Mouse (Mus musculus): ENCODE measurements around the gene Ltb4r2. TPM values are rescaled to one million over a fixed set of nuclear protein-coding genes. Genes with fewer than 3 reads are reported as not detected.

Gene Ltb4r2
- polyA plus RNA-seq, 1 experiment = not detected

DNA sequence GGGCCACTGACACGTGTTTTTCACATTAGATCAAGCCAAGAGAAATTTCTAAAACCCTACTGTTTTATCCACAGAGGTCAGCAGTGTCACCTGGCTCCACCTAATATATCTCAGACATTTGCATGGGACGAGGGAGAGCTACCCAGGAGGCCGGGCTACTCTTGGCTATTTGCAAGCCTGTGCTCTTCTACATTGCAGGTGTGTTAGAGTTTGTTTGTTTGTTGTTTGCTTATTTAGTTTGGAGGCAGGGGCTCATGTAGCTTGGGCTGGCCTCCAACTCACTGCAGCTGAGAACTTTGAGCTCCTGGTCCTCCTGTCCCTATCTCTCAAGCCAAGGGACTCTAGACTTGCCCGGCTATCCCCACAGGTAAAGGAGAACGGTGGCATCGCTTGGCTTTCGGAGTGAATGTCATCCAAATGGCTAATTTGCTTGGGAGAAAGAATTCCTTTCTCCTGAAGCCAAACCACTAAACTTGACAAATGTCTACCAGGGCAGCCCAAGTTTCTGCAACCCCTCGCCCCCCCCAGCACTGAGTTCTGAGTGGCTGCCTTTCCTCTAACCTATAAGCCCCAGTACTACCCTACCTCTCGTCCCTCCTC is 21.2 kb downstream of the Ltb4r2 start:
- H3K4me3 ChIP-seq (ENCODE audit: insufficient read depth, low read depth, low read length) = no peak overlapping the region
- peaks cover 13% of the 10 kb centered on the region for H3K4me1 ChIP-seq (ENCODE audit: control insufficient read depth, insufficient read depth, low read length)
- no peak overlapping the region for H3K27ac ChIP-seq (ENCODE audit: insufficient read depth, low read depth, low read length)
- TF ChIP-seq POLR2A (IDR thresholded peaks at IDR 0.05; ENCODE audit: insufficient read depth, low read depth, low read length) (no peak), CTCF (IDR thresholded peaks at IDR 0.05; ENCODE audit: insufficient read depth, low read depth, low read length) (no peak)
- 60% methylated on average over 9 of the region's 9 CpGs for WGBS

- Histone ChIP-seq H3K4me3 (ENCODE audit: insufficient read depth, low read depth, low read length) (peak overlapping the region; percentile 25; the same call in 1 of the 2 replicates), H3K27ac (ENCODE audit: insufficient read depth, low read depth, low read length) (no peak overlapping the region), H3K4me1 (ENCODE audit: control insufficient read depth, insufficient read depth, low read length) (peaks cover 13% of the 10 kb centered on the region)
- no peak for TF ChIP-seq CTCF (IDR thresholded peaks at IDR 0.05; ENCODE audit: insufficient read depth, low read depth, low read length)
- TF ChIP-seq POLR2A (IDR thresholded peaks at IDR 0.05; ENCODE audit: insufficient read depth, low read depth, low read length) = no peak
- 2% methylated on average over 31 of the region's 31 CpGs for WGBS
Observed at GRCm38 (mm10) chr14:55783171-55783957, 22.1 kb downstream of the Ltb4r2 start.

- WGBS = 10% methylated on average over 13 of the region's 13 CpGs
Observed at GRCm38 (mm10) chr14:55783958-55784235, 22.7 kb downstream of the Ltb4r2 start, which contains the start of gene Adcy4. Adcy4 (minus strand) TSS chr14:55784095.

DNA sequence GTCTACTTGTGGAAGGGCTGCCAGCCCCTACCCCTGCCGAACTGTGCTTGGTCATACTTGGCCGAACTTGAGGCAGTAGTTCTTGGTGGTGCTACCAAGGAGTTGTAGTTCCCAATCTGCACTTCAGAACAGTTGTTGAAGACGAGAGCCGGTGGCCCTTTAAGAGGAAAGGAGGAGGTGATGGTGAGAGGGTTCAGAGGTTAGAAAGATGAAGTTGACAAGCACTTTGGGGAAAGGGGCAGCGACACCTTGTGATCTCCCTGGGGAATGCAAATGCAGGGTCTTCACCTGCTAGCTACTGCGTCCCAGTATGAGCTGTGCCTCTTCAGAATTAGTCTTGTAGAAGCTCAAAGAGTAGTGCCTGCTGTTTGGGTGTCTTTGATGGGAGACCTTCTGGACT is 24.0 kb downstream of the Ltb4r2 start:
- TF ChIP-seq CTCF (IDR thresholded peaks at IDR 0.05; ENCODE audit: insufficient read depth, low read depth, low read length) (no peak), POLR2A (IDR thresholded peaks at IDR 0.05; ENCODE audit: insufficient read depth, low read depth, low read length) (no peak)
- Histone ChIP-seq H3K4me1 (ENCODE audit: control insufficient read depth, insufficient read depth, low read length) (peaks cover 17% of the 10 kb centered on the region), H3K27ac (ENCODE audit: insufficient read depth, low read depth, low read length) (no peak overlapping the region), H3K4me3 (ENCODE audit: insufficient read depth, low read depth, low read length) (no peak overlapping the region)
- WGBS = 38% methylated on average over 6 of the region's 6 CpGs

More at GRCm38 (mm10) chr14:55783958-55784235, 22.7 kb downstream of the Ltb4r2 start, which contains the start of gene Adcy4:
- H3K27ac ChIP-seq (ENCODE audit: insufficient read depth, low read depth, low read length) = no peak within 1 kb of the TSS
- peaks cover 17% of the 10 kb centered on the region for H3K4me1 ChIP-seq (ENCODE audit: control insufficient read depth, insufficient read depth, low read length)
- TF ChIP-seq POLR2A (IDR thresholded peaks at IDR 0.05; ENCODE audit: insufficient read depth, low read depth, low read length) (no peak), CTCF (IDR thresholded peaks at IDR 0.05; ENCODE audit: insufficient read depth, low read depth, low read length) (no peak)
- peak within 1 kb of the TSS; percentile 25; the same call in 1 of the 2 replicates for H3K4me3 ChIP-seq (ENCODE audit: insufficient read depth, low read depth, low read length)

GRCm38 (mm10) chr14:55787731-55788130 is 26.5 kb downstream of the Ltb4r2 start:
- H3K4me1 ChIP-seq (ENCODE audit: control insufficient read depth, insufficient read depth, low read length) = peaks cover 13% of the 10 kb centered on the region
- no peak overlapping the region for H3K4me3 ChIP-seq (ENCODE audit: insufficient read depth, low read depth, low read length)
- TF ChIP-seq CTCF (IDR thresholded peaks at IDR 0.05; ENCODE audit: insufficient read depth, low read depth, low read length) (no peak), POLR2A (IDR thresholded peaks at IDR 0.05; ENCODE audit: insufficient read depth, low read depth, low read length) (no peak)
- WGBS = 58% methylated on average over 11 of the region's 11 CpGs
- H3K27ac ChIP-seq (ENCODE audit: insufficient read depth, low read depth, low read length) = no peak overlapping the region

DNA sequence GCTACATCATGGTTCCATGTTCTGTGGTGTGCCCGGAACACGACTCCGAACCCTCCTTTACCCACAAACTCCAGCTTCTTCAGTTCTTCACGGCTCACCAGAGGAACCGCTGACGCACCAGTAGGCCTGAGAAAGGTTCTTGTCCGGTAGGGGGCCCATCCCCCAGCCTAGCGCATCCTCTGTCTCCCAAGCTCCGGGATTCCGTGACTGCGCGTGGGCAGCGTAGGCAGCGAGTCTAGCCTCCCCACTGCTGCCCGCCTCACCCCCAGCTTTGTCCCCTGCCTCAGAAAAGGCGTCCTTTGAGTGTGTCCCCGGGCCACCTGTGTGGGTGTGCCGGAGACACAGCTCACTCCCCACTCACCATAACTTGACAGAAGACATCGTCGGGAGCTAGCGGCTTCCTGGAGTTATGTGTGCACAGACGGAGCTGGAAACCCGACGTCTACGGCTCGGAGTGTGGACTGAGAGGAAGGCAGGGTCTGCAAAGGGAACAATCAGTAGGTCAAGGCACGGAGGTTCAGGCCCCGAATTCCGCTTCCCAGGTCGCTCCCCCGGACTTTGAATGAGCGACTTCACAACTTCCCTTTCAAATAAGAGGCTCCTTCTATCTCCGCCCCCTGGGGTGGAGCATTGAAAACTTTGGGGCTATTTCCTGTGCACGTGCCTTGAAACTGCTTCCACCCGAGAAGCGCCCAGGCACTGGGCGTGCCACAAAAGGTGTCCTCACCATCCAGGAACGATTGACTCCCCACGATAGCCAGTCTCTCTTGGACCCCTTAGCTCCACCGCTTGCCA is 27.2 kb downstream of the Ltb4r2 start, which contains the start of gene Ripk3:
TSS of gene Ripk3 (minus strand) at position 610 of the 795 bp plus-strand sequence.
- Histone ChIP-seq H3K4me1 (ENCODE audit: control insufficient read depth, insufficient read depth, low read length) (peaks cover 11% of the 10 kb centered on the region), H3K4me3 (ENCODE audit: insufficient read depth, low read depth, low read length) (peak within 1 kb of the TSS; percentile 2; the same call in 1 of the 2 replicates), H3K27ac (ENCODE audit: insufficient read depth, low read depth, low read length) (no peak within 1 kb of the TSS)
- WGBS = 9% methylated on average over 40 of the region's 40 CpGs
- TF ChIP-seq CTCF (IDR thresholded peaks at IDR 0.05; ENCODE audit: insufficient read depth, low read depth, low read length) (no peak), POLR2A (IDR thresholded peaks at IDR 0.05; ENCODE audit: insufficient read depth, low read depth, low read length) (no peak)

DNA sequence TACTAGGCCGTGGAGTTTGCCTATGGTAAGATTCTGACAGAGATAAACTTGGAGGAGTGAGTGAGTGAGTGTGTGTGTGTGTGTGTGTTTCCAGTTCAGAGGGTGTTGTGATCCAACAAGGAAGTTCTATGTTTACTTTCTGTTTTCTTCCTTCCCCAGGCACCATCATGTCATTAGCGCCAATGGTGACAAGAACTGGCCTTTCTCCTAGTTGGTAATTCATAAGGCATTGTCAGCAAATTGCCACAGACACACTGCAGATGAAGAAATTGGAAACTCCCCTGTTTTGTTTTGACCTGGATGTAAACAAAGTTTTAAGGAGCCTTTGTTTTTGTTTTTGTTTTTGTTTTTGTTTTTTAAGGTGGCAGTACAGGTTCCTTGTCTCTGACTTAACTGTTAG is 32.2 kb downstream of the Ltb4r2 start:
- H3K4me1 ChIP-seq (ENCODE audit: control insufficient read depth, insufficient read depth, low read length) = peaks cover 4% of the 10 kb centered on the region; the same call in 1 of the 2 replicates
- no peak overlapping the region for H3K4me3 ChIP-seq (ENCODE audit: insufficient read depth, low read depth, low read length)
- no peak for TF ChIP-seq CTCF (IDR thresholded peaks at IDR 0.05; ENCODE audit: insufficient read depth, low read depth, low read length)
- TF ChIP-seq POLR2A (IDR thresholded peaks at IDR 0.05; ENCODE audit: insufficient read depth, low read depth, low read length) = no peak
- WGBS = 73% methylated on average over 2 of the region's 2 CpGs
- H3K27ac ChIP-seq (ENCODE audit: insufficient read depth, low read depth, low read length) = no peak overlapping the region

DNA sequence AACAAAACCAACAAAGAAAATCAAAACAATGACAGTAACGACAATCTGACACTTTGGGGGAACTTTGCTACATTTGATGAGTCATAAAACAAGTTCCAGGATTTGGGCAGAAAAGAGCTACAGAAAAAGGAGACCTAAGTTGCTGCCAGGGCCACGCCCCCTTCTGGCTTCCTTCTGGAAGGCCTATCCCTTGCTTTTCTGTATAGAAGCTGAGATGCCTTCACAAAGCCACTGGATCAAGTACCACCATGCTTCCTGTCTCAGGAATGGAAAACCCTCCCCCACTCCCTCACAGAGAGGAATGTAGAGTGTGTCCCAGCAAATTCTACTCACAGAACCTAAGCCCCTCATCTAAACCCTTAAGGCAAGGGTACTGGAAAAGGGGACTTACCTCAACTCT is 32.7 kb downstream of the Ltb4r2 start:
- 57% methylated on average over 2 of the region's 2 CpGs for WGBS

More for the DNA sequence above, 32.7 kb downstream of the Ltb4r2 start:
- Histone ChIP-seq H3K27ac (ENCODE audit: insufficient read depth, low read depth, low read length) (no peak overlapping the region), H3K4me1 (ENCODE audit: control insufficient read depth, insufficient read depth, low read length) (no peaks in the 10 kb centered on the region), H3K4me3 (ENCODE audit: insufficient read depth, low read depth, low read length) (no peak overlapping the region)
- TF ChIP-seq CTCF (IDR thresholded peaks at IDR 0.05; ENCODE audit: insufficient read depth, low read depth, low read length) (no peak), POLR2A (IDR thresholded peaks at IDR 0.05; ENCODE audit: insufficient read depth, low read depth, low read length) (no peak)

All from olfactory bulb, adult 2 months (tissue).